Mouse (Mus musculus): ENCODE measurements around the gene Tmbim1.
"Not testable (repeated sequence)": the region's sequence is repeated elsewhere in the genome, so short reads cannot be mapped to it uniquely, and the experiment has no call there.

The Tmbim1 gene

DNA sequence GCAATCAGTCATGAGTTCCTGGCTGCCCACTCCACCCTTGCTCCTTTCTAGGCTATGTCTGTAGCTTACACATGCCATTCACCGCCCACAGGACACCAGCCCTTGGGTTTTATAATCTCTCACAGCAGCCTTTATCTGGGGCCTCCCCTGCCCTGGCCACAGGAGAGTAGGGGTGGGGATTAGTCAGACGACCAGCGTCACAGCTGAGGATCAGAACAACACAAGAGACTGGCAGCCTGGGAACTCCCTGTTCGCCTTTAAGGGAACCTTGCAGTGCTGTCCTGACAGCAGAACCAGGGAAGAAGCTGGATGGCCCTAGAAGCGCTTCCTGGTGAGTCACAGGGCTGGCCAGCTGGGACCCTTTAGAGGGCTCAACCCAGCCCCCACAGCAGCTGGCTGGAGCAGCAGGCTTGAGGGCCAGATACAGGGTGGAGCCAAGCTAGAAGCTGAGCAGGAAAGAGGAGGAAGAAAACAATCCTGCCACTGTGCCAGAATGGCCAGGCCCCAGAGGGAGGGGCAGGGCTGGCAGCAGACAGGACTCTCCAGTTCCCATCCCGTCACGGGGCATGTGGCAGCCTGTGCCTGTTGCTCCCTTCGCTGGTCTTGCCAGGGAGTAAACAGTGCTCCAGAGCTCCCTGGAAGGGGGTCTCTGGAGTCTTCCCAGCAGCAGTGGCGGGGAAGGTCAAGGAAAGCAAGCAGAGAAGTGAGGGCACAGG, 9.8 kb downstream of the Tmbim1 start:
- DNase-seq (ENCODE audit: low read depth, low spot score), result peak; percentile 54

DNA sequence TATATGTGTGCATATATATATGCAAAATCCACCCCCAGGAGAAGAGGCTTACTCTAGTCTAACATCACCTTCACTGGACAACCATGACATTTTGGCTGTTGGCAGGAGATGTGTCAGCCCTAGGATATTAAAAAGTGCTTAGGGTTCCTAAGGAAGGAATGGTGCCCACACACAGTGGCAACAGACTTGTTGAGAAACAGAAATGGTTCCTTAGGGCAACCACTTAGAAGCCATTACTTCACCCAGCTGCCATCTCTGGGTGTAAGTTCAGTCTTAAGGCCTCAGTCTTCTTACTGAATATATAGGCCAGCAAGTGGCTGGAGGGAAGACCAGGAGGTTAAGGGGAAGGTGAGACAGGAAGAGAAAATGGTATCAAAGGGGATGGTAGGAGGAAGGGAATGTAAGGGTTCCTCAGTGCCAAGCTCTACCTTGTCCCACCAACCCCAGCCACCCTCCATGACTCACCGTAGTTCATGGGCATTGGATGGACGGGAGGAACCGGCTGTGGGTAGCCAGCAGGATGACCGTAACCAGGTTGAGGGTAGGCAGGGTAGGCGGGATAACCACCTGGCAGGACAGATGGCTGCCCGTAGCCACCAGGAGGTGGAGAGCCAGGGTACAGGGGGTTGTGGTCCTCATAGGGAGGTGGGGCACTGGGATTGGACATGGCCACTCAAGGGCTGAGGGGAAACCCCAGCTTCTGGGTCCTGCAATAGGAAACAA, 10.5 kb downstream of the Tmbim1 start:
- no peak for DNase-seq (ENCODE audit: low read depth, low spot score)

DNA sequence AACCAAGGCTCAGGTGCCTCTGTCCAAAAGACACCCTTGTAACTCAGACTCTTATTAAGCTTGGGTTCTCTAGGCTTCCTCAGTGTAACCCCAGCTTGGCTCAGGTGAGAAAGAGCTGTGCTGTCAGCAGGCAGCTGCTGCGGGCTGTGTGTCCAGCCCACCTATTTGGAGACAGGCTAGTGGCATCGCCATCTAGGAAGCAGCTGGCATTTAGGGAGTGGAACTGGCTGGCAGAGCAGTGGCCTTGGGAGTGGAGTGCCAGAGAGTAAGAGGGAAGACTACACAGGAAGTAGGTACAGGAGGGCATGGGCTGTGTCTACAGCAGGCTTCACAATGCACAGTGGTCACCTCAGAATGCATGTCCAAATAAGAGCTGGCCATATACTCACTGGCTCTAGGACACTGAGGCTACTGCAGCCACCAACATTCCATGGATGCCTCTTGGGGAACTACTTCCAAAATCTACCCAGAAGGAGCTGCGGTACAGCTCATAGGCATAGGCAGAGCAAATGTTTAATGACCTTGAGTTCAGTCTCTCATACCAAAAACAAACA, 11.3 kb downstream of the Tmbim1 start:
- no peak for DNase-seq (ENCODE audit: low read depth, low spot score)

DNA sequence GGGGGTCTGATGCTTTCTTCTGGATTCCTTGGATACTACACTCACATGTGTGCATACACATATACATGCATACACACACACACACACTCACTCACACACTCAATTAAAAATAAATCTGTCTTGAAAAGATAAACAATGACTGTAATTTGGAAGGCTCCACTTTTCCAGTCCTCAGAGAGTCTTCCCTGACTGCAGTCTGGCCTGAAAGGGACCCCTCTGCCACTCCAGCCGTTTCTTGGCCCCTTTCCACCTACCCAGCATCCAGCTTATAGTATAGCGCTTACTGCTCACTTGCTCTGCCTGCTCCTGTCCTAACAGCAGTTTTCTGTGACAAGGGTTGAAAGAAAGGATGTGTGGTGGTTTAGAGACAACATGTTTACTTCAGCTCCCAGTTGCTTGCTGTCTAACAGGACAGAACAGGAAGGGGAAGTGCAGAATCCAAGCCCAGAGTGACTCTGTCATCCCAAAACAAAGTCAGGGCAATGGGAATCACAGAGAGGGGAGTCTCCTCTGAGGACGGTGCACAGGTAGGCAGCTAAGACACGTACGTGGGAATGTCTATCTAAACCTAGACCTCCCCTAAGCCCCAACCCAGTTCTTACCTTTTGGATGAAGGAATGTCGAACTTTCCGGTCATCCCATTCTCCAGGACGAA, 12.0 kb downstream of the Tmbim1 start:
- DNase-seq (ENCODE audit: low read depth, low spot score), result no peak

DNA sequence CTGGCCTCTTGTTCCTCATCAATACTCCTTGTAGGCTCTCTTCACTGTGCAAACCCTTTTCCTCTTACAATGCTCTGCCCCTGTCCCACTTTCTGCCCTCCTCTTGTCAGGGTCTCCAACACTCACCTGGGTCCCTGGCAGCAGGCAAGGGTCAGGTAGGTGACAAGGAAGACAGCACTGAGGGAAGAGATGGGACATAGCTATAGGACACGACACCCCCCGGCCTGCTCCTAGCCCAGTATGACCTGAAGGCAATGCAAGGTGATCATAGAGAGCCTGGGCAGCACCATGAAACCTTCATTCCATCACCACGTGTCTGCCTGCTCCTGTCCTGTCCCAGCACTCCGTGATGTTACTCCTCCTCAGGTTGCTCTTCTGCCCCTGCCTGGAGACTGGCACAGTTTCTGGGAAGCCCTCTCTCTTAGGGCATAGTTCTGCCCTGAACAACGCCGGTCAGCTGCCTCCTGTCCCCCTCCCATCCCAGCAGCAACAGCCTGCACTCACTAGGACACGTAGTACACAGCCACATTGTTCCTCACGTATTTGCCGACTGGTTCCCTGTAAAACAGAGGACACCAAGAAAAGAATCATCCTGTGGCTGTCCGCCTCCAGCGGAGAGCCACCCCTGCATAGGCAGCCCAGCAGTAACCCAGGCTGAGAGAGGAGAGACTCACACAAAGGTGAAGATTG, 12.9 kb downstream of the Tmbim1 start:
- no peak for DNase-seq (ENCODE audit: low read depth, low spot score)

DNA sequence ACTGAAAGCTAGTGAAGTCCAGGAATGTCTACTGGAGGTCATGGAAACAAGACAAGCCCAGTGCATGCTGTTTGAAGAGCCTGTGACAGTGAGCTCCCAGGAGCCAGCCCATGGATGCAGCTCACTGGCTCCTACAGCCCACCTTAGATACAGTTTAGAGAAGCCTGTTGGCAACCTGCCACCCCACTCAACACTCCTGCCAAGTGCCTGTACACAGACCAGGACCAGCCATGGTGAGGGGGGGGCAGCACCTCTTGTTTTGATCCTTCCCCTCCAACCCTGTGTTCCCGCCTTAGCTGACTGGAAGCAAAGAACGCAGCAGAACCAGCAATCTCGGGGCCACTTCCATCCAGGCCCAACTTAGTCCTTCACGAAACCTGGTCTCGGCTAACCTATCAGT, 15.3 kb downstream of the Tmbim1 start:
- no peak for DNase-seq (ENCODE audit: low read depth, low spot score)

DNA sequence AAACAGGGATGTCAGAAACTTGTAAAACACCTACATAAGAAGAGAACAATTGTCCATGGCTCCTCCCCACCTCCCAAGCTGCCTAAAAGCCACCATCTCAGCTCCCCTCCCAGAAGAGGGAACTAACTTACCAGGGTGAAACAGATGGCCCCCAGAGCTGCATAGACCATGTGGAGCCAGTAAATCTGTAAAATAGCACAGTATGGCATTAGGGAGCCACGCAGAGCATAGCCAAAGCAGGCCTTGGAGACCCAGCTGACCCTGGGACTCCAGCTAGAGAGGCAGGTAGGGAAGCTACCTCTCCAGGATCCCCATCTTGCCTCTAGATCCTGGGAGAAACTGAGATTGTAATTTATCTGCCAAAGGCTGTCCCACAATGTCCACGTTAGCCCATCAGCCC, 15.7 kb downstream of the Tmbim1 start:
- DNase-seq (ENCODE audit: low read depth, low spot score), result no peak

DNA sequence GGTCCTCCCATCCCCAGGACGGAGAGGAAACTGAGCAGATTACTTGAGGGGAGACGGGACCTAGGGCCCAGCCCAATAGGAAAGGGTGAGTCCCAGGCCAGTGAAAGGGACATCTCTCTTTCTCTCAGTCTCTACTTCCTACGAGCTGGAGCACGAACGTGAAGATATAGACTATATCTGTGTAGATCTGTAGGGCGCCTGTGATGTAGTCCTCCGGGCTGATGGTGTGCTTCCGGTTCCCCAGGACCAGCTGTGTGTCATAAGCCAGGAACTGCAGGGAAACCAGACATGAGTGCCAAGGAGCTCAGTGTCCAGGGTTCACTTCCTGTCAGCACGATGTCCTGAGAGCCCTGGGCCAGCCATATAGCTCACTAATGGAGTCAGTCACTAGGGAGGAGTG, 16.2 kb downstream of the Tmbim1 start:
- DNase-seq (ENCODE audit: low read depth, low spot score), result no peak

DNA sequence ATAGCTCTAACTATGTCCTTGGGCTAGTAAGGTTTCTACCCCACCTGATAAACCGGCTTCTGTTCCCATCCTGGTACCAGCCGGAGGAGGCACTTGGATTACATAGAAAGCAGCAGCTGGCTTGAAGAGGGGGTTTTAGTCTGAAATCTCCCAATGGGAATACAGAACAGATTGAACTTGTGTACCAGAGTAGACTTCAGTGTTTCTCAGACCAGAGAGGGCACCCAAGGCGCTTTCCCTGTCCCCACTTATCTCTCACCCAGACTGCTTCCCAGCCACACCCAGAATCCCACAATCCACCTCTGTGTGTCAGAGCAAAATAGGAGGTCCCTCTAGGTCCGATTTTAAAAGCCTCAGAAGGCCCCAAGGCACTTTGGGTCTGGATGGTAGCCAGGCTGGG, 17.1 kb downstream of the Tmbim1 start:
- no peak for DNase-seq (ENCODE audit: low read depth, low spot score)

DNA sequence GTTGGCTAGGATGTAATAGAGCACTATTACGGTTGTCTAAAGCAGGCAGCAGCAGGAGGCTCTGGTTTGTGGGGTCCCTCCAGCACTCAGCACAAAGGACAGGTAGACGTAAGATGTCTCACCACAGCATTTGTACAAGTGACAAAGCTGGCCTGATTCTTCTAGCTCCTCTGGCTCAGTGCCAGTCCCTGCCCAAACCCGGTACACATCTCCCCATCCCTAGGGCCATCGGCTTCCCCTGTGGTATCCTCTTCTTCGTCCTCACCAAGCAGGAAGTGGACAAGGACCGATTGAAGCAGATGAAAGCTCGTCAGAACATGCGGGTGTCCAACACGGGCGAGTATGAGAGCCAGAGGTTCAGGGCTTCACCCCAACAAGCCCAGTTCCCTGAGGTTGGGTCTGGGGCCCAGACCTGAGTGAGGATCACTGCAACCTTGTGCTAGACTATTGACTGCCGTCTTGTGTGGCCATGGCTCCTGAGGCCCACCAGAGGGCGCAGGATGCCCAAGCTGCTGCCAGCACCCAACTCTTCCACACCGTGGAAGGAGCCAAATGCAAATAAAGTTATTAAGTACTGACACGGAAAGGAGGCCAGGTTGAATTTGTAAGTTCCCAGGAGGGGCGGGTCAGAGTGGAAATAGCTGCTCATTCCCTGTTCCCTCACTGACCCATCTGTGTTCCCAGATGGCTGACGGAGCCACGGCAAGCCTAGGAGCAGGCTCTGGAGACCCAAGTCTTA, 18.4 kb downstream of the Tmbim1 start:
- DNase-seq (ENCODE audit: low read depth, low spot score), result not testable (repeated sequence)

DNA sequence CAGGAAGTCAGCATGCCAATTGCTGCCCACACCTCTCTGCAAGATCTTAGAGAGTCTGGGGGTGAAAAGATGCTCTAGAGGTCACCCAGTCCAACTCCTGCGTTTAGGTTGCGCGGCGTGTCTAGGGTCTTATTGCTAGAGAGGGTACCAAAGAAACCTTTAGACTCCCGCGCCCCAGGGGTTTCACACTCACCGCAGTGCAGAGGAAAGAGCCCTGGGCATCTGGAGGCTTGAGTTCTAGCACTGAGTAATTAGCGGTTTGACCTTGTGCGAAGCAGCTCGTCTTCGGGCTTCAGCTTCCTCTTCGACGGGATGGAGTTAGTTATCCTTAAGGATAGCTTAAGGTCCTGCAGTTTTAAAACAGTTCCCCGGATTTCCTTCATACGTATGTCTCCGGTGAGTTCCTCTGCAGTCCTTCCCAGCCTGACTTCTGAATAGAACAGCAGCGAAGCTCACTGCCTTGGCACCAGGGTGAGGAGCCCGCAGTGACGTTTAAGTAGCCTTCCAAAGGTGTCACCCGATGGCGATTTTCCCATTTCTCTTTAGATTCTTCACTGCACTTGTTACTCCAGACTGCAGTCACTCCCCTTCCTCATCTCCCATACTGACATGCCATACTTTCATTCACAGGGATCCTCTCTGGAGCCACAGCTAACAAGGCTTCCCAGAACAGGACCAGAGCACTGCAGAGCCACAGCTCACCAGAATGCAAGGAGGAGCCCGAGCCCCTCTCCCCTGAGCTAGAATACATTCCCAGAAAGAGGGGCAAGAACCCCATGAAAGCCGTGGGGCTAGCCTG, 20.0 kb downstream of the Tmbim1 start:
- no peak for DNase-seq (ENCODE audit: low read depth, low spot score)

DNA sequence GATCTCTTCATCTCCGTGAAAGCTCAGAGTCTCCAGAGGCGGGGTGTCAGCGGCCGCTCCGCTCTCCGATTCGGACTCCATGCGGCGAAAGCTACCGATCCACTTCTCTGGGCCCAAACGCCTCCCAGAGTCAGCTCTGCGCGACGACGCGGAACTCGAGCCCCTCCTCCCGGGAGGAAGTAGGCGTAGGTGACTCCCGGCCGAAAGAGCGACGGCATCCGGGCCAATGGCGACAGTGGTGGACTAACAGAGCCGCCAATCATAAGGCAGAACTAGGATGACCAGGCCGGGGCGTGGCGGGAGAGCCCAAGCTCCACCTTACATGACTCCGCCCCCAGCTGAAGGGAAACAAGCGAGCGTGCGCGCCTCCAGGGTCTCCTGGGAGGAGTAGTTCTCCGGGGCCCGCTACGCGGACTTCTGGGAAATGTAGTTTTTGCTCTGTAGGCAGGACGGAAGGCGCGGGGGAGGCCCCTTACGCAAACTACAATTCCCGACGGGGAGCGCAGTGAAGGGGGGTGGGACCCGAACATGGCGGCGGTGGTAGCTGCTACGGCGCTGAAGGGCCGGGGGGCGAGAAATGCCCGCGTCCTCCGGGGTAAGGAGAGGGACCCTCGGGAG, 20.8 kb downstream of the Tmbim1 start, which contains the start of the genes Aamp and Pnkd:
Gene Aamp, minus strand, starts transcription at position 196 of the 618 bp plus-strand sequence.
Gene Pnkd, plus strand, starts transcription at position 388 of the 618 bp plus-strand sequence.
- DNase-seq (ENCODE audit: low read depth, low spot score), result peak; percentile 100

DNA sequence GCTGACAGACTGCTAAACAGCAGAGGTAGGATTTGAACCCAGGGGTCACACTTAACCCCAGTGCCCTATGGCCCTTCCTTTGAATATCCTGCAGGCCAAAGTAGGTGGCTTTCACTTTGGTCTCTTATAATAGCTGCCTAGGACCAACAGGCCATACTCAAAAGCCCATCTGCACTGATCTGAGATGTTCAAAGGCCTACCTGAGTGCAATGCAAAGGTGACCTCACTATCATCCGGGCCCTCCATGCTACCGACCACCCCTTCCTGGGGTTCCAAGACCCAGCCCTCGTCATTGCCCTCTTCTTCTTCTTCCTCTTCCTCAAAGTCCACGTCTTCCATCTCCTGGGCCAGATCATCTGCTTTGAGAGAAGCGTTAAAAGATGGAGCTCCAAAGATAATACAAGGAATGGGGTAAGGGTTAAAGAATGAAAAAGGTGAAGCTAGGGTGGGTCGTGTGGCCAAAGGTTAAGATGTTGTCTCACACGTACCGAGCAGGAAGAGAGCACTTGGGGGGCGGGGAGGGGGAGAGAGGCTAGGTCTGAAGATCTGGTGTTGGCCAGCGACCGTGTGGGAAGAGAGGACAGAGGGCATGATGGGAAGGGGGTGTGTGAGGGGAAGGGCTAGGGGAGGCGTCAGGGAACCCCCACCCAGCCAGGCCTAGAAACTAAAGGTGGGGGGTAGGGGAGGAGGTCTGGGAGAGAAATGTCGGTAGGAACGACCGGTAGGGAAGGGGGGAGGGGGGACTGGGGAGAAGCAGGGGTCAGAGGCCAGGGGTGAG, 21.5 kb downstream of the Tmbim1 start:
- DNase-seq (ENCODE audit: low read depth, low spot score), result no peak

DNA sequence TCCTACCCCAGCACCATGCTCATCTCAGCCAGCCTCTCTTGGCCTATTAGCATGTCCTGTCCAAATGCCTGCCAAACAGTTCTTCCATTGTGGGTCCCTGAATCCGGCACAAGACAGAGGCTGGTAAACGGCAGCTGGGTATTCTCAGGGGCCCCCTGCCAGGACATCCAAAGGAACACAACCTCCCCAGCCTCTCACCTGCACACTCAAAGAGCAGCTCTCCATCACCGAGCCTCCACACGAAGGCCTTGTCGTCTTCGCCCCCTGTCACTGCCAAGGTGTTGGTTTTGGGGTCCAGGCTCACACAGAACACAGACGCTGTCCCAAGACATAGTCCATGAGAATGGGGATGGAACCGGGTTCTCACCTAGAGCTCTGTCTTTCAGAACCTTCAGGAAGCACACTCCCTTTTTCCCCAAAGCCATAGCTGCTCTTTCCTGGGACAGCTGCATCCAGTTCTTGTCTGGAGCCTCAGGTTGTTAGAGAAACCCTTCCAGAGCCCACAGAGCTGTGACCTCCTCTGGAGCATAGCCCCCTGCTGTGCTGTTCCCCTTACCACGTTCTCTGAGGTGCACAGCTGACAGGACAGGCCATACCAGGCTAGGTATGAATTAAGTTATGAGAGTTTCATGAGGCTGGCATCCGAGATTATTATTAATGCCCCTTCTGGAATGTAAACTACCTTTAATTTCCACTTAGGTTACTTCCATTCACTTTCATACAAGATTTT, 22.4 kb downstream of the Tmbim1 start:
- DNase-seq (ENCODE audit: low read depth, low spot score), result no peak

DNA sequence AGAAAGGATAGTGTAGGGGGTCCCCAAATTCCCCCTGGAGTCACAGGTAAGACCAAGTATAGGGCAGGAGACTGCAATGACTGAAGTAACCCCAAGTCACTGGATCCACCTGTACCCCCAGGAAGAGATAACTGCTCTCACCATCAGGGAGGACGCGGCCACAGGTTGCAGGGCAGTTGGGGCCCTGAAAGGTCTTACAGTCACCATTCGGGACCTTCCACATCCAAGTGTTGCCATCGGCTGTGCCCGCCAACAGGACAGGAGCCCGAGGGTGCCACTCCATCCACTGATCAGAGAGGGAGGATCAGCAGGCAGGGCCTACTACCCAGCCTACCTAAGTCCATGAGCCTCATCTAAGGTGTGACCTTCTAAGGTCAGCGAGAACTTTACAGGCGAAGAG, 23.5 kb downstream of the Tmbim1 start:
- DNase-seq (ENCODE audit: low read depth, low spot score), result no peak

DNA sequence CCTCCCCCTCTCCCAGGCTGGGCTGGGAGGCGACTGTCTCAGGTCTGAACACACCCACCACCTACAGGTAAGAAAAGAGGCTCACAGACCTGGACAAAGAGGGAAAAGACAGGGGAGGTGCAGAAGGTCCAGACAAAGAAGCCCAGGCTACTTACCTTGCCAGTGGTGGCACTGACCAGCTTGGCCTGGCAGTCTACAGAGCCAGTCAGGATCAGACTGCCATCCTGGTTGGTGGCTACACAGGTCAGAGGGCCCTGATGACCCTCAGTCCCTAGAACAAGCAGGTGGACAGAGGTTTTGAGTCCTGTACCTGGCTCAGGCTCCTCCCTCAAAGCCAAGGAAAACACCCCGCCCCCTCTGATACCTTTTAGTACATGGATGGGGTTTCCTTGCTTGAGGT, 24.1 kb downstream of the Tmbim1 start:
- DNase-seq (ENCODE audit: low read depth, low spot score), result no peak

DNA sequence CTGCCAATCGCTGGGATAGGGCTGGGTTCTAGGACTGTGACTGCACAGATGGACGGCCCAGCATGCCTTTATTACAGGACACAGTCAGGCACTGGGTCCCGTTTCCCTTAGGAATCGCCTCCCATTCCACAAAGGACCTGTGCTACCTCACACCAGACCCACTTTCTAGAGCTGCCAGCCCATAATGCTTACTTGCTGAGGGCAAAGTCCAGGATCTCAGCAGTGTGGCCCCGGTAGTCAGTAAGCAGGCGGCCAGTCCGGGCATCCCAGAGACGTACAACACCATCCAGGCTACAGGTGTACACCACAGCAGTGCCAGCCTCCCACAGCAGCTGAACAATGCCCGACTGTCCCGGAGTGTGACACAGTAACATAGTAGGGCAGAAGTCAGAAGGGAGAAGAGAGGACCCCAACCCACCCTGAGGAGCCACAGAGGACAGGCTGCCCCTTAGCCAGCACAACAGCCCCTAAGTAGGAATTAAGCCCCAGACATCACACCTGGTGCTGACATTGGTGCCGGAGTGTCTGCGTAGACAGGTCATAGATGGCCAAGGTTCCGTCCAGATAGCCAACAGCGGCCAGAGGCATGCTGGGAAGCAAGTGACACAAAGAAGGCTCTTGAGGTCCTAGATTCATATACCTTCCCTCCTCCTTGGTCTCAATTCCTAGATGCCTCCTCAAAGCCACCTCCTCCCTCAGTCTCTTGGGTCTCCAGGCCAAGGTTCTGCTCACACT, 24.7 kb downstream of the Tmbim1 start:
- DNase-seq (ENCODE audit: low read depth, low spot score), result no peak

DNA sequence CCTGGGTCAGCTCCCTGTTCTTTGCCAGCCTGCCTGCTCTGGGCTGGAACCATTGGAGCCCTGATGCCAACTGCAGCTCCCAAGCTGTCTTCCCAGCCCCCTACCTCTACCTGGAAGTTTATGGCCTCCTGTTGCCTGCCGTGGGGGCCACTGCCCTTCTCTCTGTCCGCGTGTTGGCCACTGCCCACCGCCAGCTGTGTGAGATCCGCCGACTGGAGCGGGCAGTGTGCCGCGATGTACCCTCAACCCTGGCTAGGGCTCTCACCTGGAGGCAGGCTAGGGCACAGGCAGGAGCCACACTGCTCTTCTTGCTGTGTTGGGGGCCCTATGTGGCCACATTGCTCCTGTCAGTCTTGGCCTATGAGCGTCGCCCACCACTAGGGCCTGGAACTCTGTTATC, 26.4 kb downstream of the Tmbim1 start:
- DNase-seq (ENCODE audit: low read depth, low spot score), result no peak

Data from c-Kit-negative CD71-positive TER-119-positive erythroid progenitor cells, embryonic 14.5 days (primary cell).